Mouse (Mus musculus) cerebellum, adult 8-10 months (tissue): ENCODE measurements around the gene Slc5a10.
"Not testable (repeated sequence)": the region's sequence is repeated elsewhere in the genome, so short reads cannot be mapped to it uniquely, and the experiment has no call there.

ENCODE experiments used
- DNase-seq: peaks from one replicate; pipeline ENCODE4 v3.0.0; 2022

Gene Slc5a10

DNA sequence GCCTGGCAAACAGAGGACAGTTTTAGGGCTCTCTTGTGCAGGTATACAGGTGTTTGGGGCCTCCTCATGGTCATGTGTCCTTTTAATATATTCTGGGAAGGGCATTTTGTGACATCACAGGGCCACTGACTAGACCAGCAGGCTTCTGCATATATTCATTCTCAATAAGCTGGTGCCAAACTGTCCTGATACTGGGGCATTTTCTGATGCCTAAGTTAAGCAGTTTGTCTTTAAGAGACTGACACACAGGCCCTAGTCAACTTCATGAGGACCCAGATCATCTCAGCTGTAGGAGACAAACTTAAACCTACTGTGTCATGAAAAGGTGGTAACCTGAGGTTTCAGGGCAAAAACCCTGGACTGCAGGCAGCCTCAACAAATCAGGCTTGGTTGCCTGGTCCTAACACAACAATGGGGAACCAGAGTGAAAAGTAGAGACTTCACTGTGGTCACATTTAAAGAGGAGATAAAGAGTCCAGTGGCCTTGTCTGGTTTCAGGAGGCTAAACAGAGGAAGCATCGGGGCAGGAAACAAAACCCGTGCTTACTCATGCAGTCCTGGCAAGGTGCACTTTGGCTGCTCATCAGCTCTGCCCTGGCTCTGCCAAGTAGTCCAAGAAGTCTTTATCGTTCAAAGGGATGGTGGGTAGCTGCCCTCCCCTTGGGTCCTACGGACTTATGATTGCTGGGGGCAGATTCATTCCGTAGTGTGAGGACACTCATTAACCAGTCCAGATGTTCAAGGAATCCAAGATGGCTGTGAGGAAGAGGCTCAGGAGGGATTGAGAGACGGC is 72.5 kb downstream of the Slc5a10 start:
- no peak for DNase-seq

DNA sequence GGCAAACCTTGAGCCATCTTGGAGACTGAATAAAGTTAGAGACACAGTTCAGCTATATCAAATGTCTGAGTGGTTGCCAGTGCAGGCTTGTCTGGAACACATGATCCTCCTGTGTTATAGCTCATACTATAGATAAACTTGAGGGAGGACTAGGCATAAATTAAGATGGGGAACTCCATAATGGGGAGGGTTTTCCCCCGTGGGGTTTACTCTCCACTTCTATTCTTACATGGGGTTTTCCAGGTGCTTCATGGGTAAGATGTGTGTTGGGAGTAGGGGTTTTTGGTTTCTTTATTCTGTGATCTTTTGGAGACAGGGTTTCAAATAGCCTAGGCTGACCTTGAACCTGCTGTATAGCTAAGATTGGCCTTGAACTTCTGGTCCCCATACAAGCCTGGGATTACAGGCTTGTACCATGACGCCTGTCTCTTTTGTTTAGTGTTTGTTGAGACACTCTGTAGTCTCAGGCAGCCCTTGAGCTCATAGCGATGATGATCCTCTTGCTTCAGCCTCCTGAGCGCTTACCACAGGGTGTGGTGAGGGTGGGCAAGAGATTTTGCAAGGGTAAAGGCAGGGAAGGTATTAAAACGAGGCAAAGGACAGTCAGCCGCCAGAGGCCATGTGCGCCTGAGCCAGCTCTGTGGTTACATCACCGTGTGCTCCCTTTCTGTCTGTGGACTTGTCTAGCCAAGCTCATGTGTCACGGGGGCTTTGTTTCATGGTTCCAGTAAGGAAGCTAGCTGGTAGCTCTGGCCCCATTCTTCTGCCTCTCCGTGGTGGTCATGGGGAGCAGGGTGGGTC is 73.3 kb downstream of the Slc5a10 start:
- DNase-seq: no peak

DNA sequence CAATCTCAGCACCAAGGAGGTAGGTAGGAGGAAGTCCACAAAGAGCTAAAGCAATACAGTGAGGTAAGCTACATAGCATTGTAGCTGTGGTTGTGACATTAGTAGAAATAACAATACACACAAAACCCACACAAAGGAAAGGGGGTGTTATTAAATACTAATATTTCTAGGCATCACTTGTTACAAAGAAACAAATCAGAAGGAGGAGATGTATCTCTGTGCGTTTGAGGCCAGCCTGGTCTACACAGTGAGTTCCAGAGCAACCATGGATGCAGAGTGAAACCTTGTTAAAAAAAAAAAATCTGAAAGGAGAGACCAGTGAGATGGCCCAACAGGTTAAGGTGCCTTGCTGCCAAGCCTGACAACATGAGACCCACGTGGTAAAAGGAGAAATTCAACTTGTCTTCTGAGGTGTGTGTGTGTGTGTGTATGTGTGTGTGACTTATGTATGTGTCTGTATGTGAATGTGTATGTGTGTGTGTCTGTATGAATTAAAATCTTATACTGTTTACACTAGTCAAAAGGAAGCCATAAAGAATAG is 74.1 kb downstream of the Slc5a10 start:
- no peak for DNase-seq

DNA sequence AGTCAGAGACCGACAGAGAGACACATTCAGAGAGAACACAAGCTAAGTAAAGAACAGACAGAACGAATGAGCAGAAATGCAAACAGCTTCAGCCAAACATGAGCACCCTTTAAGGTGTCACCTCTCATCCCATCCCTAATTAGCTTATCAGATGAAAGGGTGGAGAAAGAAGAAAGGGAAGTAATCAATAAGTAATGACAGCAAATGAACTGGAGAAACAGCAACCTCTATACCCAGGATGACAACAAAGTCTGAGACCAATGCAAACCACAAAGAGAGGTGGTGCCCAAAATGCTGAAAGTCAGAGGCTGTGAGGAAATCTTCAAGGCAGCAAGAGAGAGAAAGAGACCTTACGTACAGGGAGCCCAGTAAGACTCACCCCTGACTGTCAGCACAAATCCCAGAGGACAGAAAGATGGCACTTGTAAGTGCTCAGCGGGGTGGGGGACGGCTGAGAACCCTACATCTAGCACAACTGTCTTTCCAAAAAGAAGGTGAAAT is 75.2 kb downstream of the Slc5a10 start:
- no peak for DNase-seq

DNA sequence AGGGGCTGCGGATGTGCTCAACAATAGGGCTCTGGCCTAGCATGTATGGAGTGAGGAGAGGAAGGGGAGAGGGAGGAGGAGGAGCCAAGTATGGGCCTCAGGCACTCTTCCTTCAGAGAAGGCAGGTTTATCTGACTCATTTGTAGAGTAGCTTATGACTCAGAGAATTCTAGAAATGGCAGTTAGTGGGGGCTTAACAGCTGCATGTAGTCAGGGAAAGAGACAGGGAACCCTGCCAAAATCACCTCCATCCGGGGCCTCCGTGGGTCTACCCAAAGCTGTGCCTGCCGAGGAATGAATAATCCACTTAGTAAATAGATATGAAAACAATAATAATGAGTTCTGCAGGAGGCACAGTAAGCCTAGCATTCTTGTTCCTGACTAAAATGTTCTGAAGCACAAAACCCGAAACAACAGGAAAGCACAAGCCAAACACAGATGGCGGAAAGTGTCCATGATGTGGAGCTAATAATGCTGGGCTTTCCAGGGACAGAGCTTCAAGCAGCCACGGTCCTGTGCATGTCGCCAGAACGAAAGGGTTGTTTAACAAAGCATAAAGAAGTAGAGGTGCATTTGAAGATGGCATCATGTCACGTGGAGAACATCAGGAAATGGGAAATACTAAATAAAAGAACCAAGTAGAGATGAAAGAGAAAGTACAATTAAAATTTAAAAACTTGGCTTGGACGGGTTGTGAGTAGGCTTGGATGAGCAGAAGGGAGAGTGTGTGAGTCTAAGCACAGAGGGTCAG is 75.9 kb downstream of the Slc5a10 start:
- no peak for DNase-seq

DNA sequence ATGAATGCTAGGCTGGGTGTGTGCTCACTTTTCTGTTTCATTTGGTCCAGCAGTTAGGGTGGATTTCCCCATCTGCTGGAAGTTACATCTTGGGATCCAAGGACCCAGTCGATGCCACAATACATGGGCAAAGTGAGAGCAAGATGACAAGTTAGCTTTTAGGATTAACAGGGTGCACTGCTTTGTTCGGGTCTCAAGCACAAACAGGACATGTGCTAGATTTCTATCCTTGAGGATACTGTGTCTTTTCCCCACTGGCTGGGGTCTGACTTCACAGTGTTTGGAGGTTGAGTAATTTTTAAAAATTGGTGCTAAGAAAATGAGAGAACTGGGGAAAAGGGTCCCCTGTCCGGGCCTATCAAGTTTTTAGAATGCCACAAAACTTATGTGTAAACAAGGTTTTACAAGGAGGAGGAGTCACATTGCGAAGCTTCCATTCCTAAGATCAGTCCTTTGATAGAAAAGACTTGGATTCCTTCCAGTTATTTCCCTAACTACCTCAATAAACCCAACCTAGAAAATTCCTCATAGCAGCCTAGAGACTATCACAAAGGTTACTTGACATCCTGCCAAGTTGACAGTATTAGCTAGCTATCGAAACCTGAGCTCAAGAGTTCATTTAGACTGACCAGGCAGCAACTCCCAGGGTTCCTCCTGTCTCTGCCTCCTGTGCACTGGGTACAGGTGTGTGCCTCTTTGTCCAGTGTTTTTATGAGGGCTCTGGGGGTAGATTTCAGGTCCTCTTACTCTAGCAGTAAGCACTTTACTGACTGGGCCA is 77.3 kb downstream of the Slc5a10 start:
- no peak for DNase-seq

DNA sequence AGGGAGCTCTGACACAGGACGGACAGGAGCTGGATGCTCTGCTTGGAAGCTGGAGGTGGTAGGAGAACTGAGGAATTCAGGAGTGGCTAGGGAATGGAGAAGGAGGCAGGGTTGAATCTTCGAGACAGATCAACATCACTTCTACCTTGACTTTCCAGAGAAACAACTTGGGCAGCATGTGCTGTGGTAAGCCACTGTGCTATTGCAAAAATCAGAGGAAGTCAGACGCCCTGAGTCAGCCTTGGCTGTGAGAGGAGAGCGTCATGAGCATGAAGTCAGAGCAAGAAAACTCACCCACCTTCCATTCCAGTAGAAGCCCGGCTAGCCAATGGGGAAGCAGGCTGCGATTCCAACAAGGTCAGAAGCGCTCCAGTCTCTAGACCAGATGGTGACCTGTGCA is 78.5 kb downstream of the Slc5a10 start:
- no peak for DNase-seq

DNA sequence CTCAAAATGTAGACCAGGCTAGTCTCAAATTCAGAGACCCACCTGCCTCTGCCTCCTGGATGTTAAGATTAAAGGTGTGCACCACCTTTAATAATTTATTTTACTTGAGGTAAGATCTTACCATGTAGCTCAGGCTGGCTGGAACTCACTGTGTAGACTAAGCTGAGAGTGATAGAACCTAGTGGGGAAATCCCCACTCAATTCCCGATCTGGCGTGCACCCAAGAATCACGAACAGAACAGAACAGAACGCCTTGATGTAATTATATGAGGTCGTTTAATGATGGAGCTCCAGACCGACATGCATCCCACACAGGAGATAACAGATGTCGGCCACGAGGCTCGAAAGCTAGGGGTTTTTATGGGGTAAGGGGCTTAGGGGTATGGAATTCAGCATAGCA is 80.0 kb downstream of the Slc5a10 start:
- not testable (repeated sequence) for DNase-seq

DNA sequence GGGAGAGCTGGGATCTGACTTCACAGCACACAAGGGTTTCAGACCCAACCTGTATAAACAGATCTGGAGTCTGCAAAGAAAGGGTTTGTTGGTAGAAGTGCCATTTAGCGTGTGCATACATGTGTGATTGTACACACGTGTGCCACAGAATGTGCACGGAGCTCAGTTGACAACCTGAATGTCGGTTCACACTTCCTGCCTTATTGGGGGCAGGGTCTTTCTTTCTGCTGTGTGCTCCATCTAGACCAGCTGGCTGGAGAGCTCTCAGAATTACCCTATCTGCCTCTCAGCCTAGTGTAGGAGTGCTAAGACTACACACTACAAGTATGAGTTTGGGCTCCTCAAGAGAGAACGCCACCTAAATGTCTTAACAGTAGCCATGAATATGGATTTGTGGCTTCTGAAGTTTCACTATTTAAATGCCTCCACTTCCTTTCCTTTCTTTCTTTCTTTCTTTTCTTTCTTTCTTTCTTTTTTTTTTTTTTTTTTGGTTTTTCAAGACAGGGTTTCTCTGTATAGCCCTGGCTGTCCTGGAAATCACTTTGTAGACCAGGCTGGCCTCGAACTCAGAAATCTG is 80.9 kb downstream of the Slc5a10 start:
- no peak for DNase-seq

DNA sequence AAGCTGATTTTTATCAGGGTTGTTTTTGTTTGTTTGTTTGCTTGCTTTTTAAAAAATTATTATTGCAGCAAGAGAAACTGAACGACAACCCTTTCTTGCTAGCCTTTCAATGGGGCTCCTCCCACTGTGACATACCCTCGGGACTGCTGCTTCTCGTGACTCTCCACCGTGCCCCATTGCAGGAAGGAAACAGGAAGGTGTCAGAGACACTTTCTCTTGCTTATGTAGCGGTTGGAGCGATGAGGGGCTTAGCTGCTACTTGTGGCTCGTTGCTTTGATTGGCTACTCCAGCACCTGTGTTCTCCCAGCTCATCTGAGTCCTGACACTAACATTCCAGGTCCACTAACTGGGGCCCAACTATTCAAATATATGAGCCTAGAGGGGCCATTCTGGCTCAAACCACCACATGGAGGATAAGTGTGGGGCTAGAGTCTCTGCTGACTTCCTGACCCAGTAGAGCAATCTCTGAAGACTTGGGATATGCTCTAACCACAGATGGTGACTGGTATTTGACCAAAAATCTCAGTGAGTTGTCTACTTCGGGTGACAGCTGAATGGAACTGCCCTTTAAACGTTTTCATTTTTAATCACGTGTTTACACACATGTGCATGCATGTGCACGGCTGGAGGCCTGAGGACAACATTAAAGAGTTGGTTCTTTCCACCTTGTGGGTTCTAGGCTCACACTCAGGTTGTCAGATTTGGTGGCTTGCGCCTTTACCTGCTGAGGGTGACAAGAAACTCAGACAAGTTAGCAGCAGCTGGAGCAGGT is 81.7 kb downstream of the Slc5a10 start:
- DNase-seq: no peak

DNA sequence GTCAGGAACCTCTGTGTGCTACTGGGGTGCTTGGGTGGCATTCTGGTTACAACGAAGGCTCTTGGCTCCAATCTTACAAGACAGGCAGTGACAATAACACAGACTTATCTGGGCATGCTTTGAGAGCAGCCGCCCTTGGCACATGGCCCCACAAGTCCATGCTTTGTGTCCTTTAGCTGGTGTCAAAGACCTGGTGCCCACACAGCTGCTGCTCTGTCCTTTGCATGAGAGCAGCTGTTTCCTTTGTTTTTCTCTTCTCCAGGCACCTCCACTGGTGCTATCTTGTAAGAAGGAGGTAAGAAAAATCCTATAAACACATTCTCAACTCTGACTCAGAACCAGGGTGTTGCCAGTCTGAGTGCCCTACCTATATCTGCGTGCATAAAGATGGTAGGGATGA is 82.8 kb downstream of the Slc5a10 start:
- DNase-seq: no peak

DNA sequence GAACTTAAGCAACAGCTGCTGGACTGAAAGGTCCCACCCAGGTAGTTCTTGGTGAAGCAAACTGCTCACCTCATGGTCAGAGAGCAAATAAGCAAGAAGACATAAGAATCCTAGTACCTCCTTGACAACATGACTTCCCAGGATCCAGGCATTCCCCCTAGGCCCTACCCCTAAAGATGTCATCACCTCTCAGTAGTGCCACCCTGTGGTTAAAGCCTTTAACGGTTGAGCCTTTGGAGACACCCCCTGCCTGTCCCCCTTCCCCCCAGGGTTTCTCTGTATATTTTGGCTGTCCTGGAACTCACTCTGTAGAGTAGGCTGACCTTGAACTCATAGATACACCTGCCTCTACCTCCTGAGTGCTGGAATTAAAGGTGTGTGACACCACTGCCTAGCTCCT is 83.2 kb downstream of the Slc5a10 start:
- DNase-seq: no peak

DNA sequence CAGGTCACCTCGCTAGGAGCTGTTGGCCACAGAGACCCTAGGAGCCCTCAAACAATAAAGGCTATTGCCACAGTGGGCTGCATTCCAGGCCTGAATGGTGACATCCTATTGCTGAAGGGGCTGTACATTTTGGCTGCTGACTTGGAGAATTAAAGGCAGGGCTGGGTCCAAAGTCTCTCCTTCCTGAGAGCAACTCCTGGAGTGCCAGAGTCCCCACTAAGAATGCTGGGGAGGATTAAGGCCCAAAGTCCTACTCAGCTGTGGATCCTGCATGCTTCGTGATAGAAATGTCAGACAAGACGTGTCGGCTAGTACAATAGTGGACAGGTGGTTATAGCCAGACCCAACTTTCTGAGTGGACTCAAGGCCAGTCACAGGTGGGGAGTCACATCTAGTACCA is 84.3 kb downstream of the Slc5a10 start:
- DNase-seq: not testable (repeated sequence)

DNA sequence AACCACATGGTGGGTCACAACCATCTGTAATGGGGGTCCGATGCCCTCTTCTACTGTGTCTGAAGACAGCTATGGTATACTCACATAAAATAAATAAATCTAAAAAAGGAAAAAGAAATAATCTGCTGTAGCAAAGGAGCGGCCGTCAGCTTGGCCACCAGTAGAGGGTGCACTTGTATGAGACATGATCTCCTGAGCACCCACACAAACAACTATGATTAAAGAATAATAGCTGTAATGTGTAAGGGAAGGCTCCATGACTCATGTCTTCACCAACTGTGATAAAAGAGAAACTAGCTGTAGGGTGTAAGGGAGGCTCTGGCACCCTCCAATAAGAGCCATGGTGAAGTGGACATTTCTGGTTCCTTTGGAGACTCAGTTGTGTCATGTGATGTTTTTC is 91.0 kb downstream of the Slc5a10 start:
- no peak for DNase-seq

DNA sequence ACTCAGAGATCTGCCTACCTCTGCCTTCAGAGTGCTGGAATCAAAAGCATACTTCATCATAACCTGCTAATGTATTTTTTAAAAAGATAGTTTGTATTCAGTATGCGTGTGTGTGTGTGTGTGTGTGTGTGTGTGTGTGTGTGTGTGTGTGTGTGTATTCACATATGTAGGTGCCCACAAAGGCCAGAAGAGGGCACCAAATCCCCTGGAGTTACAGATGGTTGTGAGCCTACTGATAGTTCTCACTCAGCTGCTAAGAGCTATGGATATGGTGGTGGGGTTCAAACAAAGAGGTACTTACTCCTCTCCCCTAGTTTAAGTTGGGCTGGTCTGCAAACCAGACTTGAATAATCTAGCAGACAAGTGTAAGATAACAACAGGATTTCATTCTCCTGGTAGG is 94.1 kb downstream of the Slc5a10 start:
- no peak for DNase-seq

DNA sequence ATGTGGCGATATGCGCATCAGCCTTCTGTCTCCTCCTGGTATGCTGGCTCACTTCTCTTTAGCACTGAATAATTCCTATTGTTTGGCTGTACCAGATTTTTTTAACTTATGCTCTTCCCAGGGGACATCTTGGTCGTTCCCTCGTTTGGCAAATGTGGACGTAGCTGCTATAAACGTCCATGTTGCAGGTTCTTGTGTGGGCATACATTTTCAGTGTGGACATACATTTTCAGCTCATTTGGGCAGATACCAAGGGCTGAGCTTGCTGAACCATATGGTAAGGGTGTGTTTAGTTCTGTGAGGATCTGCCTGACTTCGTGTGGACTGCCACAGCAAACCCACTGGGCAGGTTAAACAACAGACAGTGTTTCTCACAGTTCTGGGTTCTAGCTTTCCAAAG is 95.5 kb downstream of the Slc5a10 start:
- DNase-seq: no peak
